Mouse (Mus musculus) CH12.LX (cell line): ENCODE data around the gene Golm1.

Source experiments
- CTCF ChIP-seq, 2 experiments: IDR thresholded peaks in 1 of 2; conservative IDR thresholded peaks in 1 of 2; 2 replicates each; pipeline ENCODE4 v1.5.1; 2011 to 2012; ENCODE audit warnings: low read depth in 2 of 2, low read length in 2 of 2, improper control_type of control experiment in 1 of 2, inconsistent platforms in 1 of 2, mild to moderate bottlenecking in 1 of 2, moderate library complexity in 1 of 2
- EP300 ChIP-seq: IDR thresholded peaks from 2 replicates; pipeline ENCODE4 v1.6.1; 2011; ENCODE audit warnings: low read length, improper control_type of control experiment
- ETS1 ChIP-seq: conservative IDR thresholded peaks from 2 replicates; pipeline ENCODE4 v1.6.1; 2012; ENCODE audit warnings: low read depth, mild to moderate bottlenecking, inconsistent platforms, low read length, improper control_type of control experiment, moderate library complexity
- MAFK ChIP-seq: IDR thresholded peaks from 2 replicates; pipeline ENCODE4 v1.6.1; 2011; ENCODE audit warnings: low read length, improper control_type of control experiment; ENCODE audit not compliant: insufficient replicate concordance
- MAX ChIP-seq: IDR thresholded peaks from 2 replicates; pipeline ENCODE4 v1.6.1; 2011; ENCODE audit warnings: low read length, improper control_type of control experiment
- MEF2A ChIP-seq: IDR thresholded peaks from 2 replicates; pipeline ENCODE4 v1.6.1; 2014; ENCODE audit warnings: low read depth, mild to moderate bottlenecking, inconsistent platforms, low read length, improper control_type of control experiment, borderline replicate concordance
- POLR2A ChIP-seq: IDR thresholded peaks from 2 replicates; pipeline ENCODE4 v1.6.1; 2011; ENCODE audit warnings: low read depth, mild to moderate bottlenecking, improper control_type of control experiment, low read length
- POLR2AphosphoS2 ChIP-seq: IDR thresholded peaks from 2 replicates; pipeline ENCODE4 v1.6.1; 2011; ENCODE audit warnings: low read depth, low read length, improper control_type of control experiment
- RAD21 ChIP-seq: IDR thresholded peaks from 2 replicates; pipeline ENCODE4 v1.6.1; 2011; ENCODE audit warnings: low read depth, mild to moderate bottlenecking, low read length, improper control_type of control experiment, moderate library complexity
- SIN3A ChIP-seq: IDR thresholded peaks from 2 replicates; pipeline ENCODE4 v1.6.1; 2012; ENCODE audit warnings: low read length, improper control_type of control experiment, inconsistent platforms
- TCF12 ChIP-seq: IDR thresholded peaks from 2 replicates; pipeline ENCODE4 v1.6.1; 2014; ENCODE audit warnings: low read depth, mild to moderate bottlenecking, inconsistent platforms, low read length, improper control_type of control experiment
- ZC3H11A ChIP-seq: IDR thresholded peaks from 2 replicates; pipeline ENCODE4 v1.6.1; 2012; ENCODE audit warnings: low read depth, mild to moderate bottlenecking, inconsistent platforms, low read length, improper control_type of control experiment

GRCm38 (mm10) chr13:59699131-59699530, 23.5 kb upstream of the Golm1 start:
- TF ChIP-seq ETS1: no peak
- TF ChIP-seq CTCF (conservative IDR thresholded peaks at IDR 0.05 in 1 of 2, IDR thresholded peaks at IDR 0.05 in 1 of 2; ENCODE audit: low read depth in 2 of 2, low read length in 2 of 2): no peak
- TF ChIP-seq POLR2A: no peak
- no peak for TF ChIP-seq POLR2AphosphoS2
- no peak for TF ChIP-seq MAX
- TF ChIP-seq ZC3H11A: no peak
- TF ChIP-seq MEF2A: no peak
- TF ChIP-seq TCF12: no peak
- TF ChIP-seq RAD21: no peak
- no peak for TF ChIP-seq MAFK
- no peak for TF ChIP-seq SIN3A
- no peak for TF ChIP-seq EP300
